Mouse (Mus musculus): Measurements from ENCODE around the gene Zranb3.
"Not testable (repeated sequence)": the region's sequence is repeated elsewhere in the genome, so short reads cannot be mapped to it uniquely, and the experiment has no call there.

Gene Zranb3

GRCm38 (mm10) chr1:128102641-128103461 lies at the start of gene Zranb3, which contains the start of gene R3hdm1:
Gene Zranb3, minus strand, starts transcription at chr1:128103047.
Gene R3hdm1, plus strand, starts transcription at chr1:128103301.
- DNase-seq (ENCODE audit: low spot score) = peak; percentile 99

- peak; percentile 23 for DNase-seq (ENCODE audit: low spot score)
These were observed 38.9 kb upstream of the Zranb3 start for GRCm38 (mm10) chr1:128141737-128142136.

- DNase-seq (ENCODE audit: low spot score) = no peak
These were observed 38.2 kb upstream of the Zranb3 start for GRCm38 (mm10) chr1:128141039-128141438.

- DNase-seq (ENCODE audit: low spot score) = not testable (repeated sequence)
These were observed 33.4 kb upstream of the Zranb3 start for GRCm38 (mm10) chr1:128136222-128136621.

- no peak for DNase-seq (ENCODE audit: low spot score)
These were observed 18.2 kb upstream of the Zranb3 start for GRCm38 (mm10) chr1:128120913-128121627.

GRCm38 (mm10) chr1:128103520-128104088 lies 757 bp upstream of the Zranb3 start:
- no peak for DNase-seq (ENCODE audit: low spot score)

DNA sequence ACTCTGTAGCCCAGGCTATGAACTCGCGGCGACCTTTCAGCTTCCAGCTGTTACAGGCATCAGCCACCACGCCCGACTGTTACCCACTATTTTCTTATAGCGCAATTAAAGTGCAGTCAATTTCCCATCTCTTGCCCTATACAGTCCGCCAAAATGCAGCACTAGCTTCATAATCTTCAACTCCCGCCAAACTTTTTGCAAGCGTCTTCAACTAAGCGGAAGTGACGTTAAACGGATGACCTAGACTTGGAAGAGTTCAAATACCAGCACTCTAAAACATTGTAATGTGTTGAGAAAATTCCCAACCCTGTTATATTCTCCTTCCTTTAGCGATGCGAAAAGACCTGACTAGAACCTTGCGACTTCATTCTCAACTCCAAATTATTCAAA lies 601 bp downstream of the Zranb3 start:
- DNase-seq (ENCODE audit: low spot score) = peak; percentile 75

DNA sequence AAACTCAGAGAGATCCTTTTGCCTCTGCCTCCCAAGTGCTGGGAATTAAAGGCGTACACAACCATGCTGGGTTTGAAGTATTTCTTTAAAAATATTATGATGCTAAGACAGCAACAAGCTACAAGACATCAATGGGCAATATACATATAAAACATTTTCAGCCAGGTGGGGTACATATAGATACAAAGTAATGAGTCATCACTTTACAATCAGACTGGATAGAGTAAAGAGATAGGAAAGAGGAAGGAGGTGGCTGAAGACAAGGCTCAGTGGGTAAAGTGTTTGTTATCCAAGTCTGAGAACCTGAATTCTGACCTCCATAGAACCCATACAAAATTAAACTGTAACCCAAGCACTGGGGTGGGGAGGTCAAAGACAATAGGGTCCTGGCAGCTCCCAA lies 4.5 kb downstream of the Zranb3 start:
- DNase-seq (ENCODE audit: low spot score) = no peak

GRCm38 (mm10) chr1:128094686-128095085 lies 8.2 kb downstream of the Zranb3 start:
- no peak for DNase-seq (ENCODE audit: low spot score)

GRCm38 (mm10) chr1:128082800-128083199 lies 20.0 kb downstream of the Zranb3 start:
- no peak for DNase-seq (ENCODE audit: low spot score)

DNA sequence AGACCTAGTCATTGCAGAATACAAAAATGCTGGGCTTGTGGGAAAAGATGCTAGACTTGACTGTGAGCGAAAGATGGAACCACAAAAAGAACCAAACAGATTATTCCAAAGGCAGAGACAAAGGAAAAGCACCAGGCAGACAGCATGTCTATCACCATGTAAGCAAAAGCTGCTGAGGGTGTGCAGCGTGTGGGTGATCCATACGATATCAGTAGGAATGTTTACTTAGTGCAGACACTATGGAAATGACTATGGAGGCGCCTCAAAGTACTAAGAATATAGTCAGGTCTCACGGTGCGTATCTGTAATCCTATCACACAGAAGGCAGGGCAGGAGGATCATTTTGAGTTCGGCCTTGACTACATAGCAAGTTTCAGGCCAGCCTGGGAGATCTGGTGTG lies 21.0 kb downstream of the Zranb3 start:
- no peak for DNase-seq (ENCODE audit: low spot score)

GRCm38 (mm10) chr1:128080936-128081696 lies 21.7 kb downstream of the Zranb3 start:
- DNase-seq (ENCODE audit: low spot score) = no peak

GRCm38 (mm10) chr1:128078646-128079045 lies 24.2 kb downstream of the Zranb3 start:
- DNase-seq (ENCODE audit: low spot score) = no peak

- no peak for DNase-seq (ENCODE audit: low spot score)
These were observed 25.1 kb downstream of the Zranb3 start for GRCm38 (mm10) chr1:128077788-128078187.

GRCm38 (mm10) chr1:128076791-128077479 lies 25.9 kb downstream of the Zranb3 start:
- no peak for DNase-seq (ENCODE audit: low spot score)

DNA sequence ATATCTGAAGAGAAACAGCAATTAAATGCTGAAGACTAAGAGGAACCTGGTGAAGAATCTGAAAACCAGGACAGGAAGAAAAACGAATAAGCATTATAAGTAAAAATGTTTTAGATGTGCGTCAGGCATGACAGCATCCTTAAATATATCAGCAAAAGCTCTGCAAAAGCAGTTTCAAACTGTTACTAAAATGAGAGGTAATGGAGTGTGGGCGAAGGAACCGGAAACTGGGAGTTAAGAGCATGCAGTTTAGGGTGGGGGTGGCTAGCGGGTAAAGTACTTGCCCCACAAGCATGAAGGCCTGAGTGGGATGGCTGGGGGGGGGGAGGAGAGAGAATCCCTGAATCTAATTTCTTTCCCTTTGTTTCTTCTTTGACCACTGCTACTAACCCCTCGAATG lies 29.8 kb downstream of the Zranb3 start:
- DNase-seq (ENCODE audit: low spot score) = no peak

GRCm38 (mm10) chr1:128070003-128070402 lies 32.8 kb downstream of the Zranb3 start:
- no peak for DNase-seq (ENCODE audit: low spot score)

DNA sequence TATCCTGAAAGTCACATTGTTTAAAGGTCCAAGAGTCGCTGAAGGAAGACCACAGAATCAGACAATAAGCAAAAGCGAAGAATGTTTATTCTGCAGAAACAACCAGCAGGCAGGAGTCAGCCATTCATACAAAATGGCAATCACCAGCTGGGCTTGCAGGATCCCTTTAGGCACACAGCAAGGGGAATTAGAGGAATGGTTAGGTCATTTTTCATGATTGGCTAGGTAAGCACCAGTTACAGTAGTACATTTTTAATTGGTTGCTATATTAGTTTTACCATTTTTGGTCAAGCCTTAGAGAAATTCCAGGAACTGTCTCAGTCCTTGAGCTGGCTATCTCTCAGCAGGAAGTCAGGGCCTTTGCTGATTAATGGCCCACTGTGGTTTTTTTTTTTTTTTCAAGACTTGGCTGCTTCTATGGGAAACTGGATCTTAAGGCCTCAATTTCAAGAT lies 33.9 kb downstream of the Zranb3 start:
- DNase-seq (ENCODE audit: low spot score) = no peak

DNA sequence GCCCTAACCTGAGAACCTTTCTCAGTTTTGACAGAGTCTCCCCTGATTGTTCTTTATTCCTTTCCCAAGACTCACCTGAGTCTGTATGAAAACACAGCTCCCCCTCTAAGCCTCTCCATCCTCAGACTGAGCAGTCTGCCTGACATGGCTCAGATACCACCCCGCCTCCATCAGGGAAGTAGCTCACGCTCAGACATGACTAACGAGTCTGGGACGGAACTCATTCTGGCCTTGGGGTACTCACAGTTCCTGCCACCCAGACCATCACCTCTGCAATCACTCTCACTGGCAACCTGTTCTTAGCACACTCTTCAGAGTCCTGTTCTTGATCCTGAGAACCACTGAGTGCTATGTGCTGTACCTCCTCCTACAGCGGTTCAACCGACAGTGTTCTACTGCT lies 38.1 kb downstream of the Zranb3 start:
- DNase-seq (ENCODE audit: low spot score) = no peak

GRCm38 (mm10) chr1:128062167-128062566 lies 40.7 kb downstream of the Zranb3 start:
- DNase-seq (ENCODE audit: low spot score) = no peak

DNA sequence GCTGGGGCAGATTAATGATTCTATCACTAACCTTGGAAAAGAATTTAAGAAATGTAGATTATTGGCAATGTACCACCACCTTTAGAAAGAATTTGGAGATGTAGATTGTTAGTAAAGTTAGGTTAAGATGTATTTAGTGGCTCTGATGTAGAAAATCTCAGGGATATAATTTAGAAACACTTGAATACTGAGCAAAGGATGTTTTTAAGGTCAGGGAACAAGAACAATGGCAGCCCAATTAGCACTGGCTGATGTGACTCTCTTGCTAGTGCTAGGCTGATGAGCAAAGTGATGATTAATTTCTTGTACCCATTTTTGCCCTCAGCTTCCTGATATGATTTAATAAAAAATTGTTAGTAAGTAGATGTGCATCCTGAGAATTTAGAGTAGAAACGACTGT lies 41.4 kb downstream of the Zranb3 start:
- DNase-seq (ENCODE audit: low spot score) = no peak
